Mouse (Mus musculus) adrenal gland, postnatal 25 days (tissue): ENCODE measurements around the gene Fgfr2. TPM values are rescaled to one million over a fixed set of nuclear protein-coding genes. Genes with fewer than 3 reads are reported as not detected.

Experiments used
- DNase-seq: peaks from one replicate; pipeline ENCODE4 v3.0.0; 2021; ENCODE audit warnings: mixed read lengths
- total RNA-seq: library from RNA; stranded (reverse); gene quantifications from 2 replicates; pipeline ENCODE4 v1.2.3, GENCODE M21; 2021

Gene Fgfr2
- total RNA-seq, 1 experiment from 2014 or later = 186 TPM

- DNase-seq = no peak
Observed at GRCm38 (mm10) chr7:130654562-130654961, 2468.6 kb downstream of the Fgfr2 start.

- no peak for DNase-seq
Observed at GRCm38 (mm10) chr7:130653036-130653555, 2470.1 kb downstream of the Fgfr2 start.

GRCm38 (mm10) chr7:130650621-130651020 lies 2472.5 kb downstream of the Fgfr2 start:
- no peak for DNase-seq

- DNase-seq = no peak
Observed at GRCm38 (mm10) chr7:130649257-130649656, 2473.9 kb downstream of the Fgfr2 start.

- no peak for DNase-seq
Observed at GRCm38 (mm10) chr7:130648061-130648460, 2475.1 kb downstream of the Fgfr2 start.

- DNase-seq = peak; percentile 82
Observed at GRCm38 (mm10) chr7:130646762-130647139, 2476.4 kb downstream of the Fgfr2 start.

GRCm38 (mm10) chr7:130645994-130646761 lies 2477.0 kb downstream of the Fgfr2 start:
- peak; percentile 83 for DNase-seq

- no peak for DNase-seq
Observed at GRCm38 (mm10) chr7:130645332-130645993, 2477.7 kb downstream of the Fgfr2 start.

- DNase-seq = no peak
Observed at GRCm38 (mm10) chr7:130640681-130641080, 2482.5 kb downstream of the Fgfr2 start.

GRCm38 (mm10) chr7:130637811-130638210 lies 2485.3 kb downstream of the Fgfr2 start:
- no peak for DNase-seq

- no peak for DNase-seq
Observed at GRCm38 (mm10) chr7:130636902-130637301, 2486.2 kb downstream of the Fgfr2 start.

- DNase-seq = no peak
Observed at GRCm38 (mm10) chr7:130636274-130636673, 2486.9 kb downstream of the Fgfr2 start.

- no peak for DNase-seq
Observed at GRCm38 (mm10) chr7:130635212-130635611, 2487.9 kb downstream of the Fgfr2 start.

GRCm38 (mm10) chr7:130634259-130634871 lies 2488.8 kb downstream of the Fgfr2 start:
- no peak for DNase-seq

GRCm38 (mm10) chr7:130632379-130632732 lies 2490.8 kb downstream of the Fgfr2 start:
- no peak for DNase-seq

GRCm38 (mm10) chr7:130631553-130632378 lies 2491.4 kb downstream of the Fgfr2 start:
- peak; percentile 60 for DNase-seq

GRCm38 (mm10) chr7:130630956-130631355 lies 2492.2 kb downstream of the Fgfr2 start:
- no peak for DNase-seq

- no peak for DNase-seq
Observed at GRCm38 (mm10) chr7:130629999-130630398, 2493.2 kb downstream of the Fgfr2 start.

GRCm38 (mm10) chr7:130628601-130629000 lies 2494.5 kb downstream of the Fgfr2 start:
- DNase-seq = no peak

GRCm38 (mm10) chr7:130625361-130625760 lies 2497.8 kb downstream of the Fgfr2 start:
- no peak for DNase-seq

- no peak for DNase-seq
Observed at GRCm38 (mm10) chr7:130624299-130624698, 2498.9 kb downstream of the Fgfr2 start.

GRCm38 (mm10) chr7:130622359-130622758 lies 2500.8 kb downstream of the Fgfr2 start:
- DNase-seq = no peak
